Mouse (Mus musculus) stomach, postnatal 0 days (tissue): ENCODE data around the gene Psap. TPM values are rescaled to one million over a fixed set of nuclear protein-coding genes. Genes with fewer than 3 reads are reported as not detected.

ENCODE experiments used
- ATAC-seq: fragments of 200-750 bp; cut with Nextera tagmentation; 2 replicates; pipeline ENCODE4 v1.8.0; 2017; ENCODE audit not compliant: low FRiP score, low TSS enrichment
- DNase-seq: peaks from one replicate; pipeline ENCODE4 v3.0.0-alpha.2; 2016; ENCODE audit warnings: low spot score
- H3K27ac ChIP-seq: fragments of 300-500 bp; sonication (generic); replicated peaks from 2 replicates; pipeline ENCODE4 v1.5.1; 2014; ENCODE audit warnings: mild to moderate bottlenecking, control low read depth
- H3K27me3 ChIP-seq: fragments of 300-500 bp; sonication (generic); 2 replicates; pipeline ENCODE4 v1.6.1; 2014; ENCODE audit warnings: low read length; ENCODE audit not compliant: control insufficient read depth, insufficient read depth
- H3K36me3 ChIP-seq: fragments of 300-500 bp; sonication (generic); 2 replicates; pipeline ENCODE4 v1.6.1; 2014; ENCODE audit warnings: low read length, mixed read lengths; ENCODE audit not compliant: control insufficient read depth, insufficient read depth
- H3K4me1 ChIP-seq: fragments of 300-500 bp; sonication (generic); replicated peaks from 2 replicates; pipeline ENCODE4 v1.6.1; 2014; ENCODE audit warnings: antibody characterized with exemption; ENCODE audit not compliant: control insufficient read depth, insufficient read depth
- H3K4me2 ChIP-seq: fragments of 300-500 bp; sonication (generic); replicated peaks from 2 replicates; pipeline ENCODE4 v1.6.1; 2014; ENCODE audit warnings: low read depth, mild to moderate bottlenecking, control low read depth, moderate library complexity
- H3K4me3 ChIP-seq: fragments of 300-500 bp; sonication (generic); 2 replicates; pipeline ENCODE4 v1.5.1; 2014; ENCODE audit warnings: low read depth, low read length, control low read depth
- H3K9ac ChIP-seq: fragments of 300-500 bp; sonication (generic); 2 replicates; pipeline ENCODE4 v1.6.1; 2014; ENCODE audit warnings: mild to moderate bottlenecking, low read length, control low read depth, mixed read lengths
- H3K9me3 ChIP-seq: fragments of 300-500 bp; sonication (generic); 2 replicates; pipeline ENCODE4 v1.6.1; 2016; ENCODE audit warnings: low read length; ENCODE audit not compliant: control insufficient read depth
- CTCF ChIP-seq: IDR thresholded peaks from 2 replicates; pipeline ENCODE4 v1.5.1; 2016; ENCODE audit warnings: antibody characterized with exemption, low read depth, mild to moderate bottlenecking, moderate library complexity
- EP300 ChIP-seq: optimal IDR thresholded peaks from 2 replicates; pipeline ENCODE3; 2016; ENCODE audit warnings: antibody characterized with exemption
- WGBS: fragments of 180-500 bp; shearing (Covaris S2); extraction: QIAGEN DNeasy Blood & Tissue Kit; methylation state at CpG from one replicate; pipeline ENCODE4 v1.1.7; 2014; 5-methylcytosine and 5-hydroxymethylcytosine counted together
- polyA plus RNA-seq: library from polyadenylated mRNA; unstranded; fragments of >200 nt; fragmentation: Nextera tagmentation; extraction: Ambion mirVana; gene quantifications from 2 replicates; pipeline ENCODE4 v1.2.1, GENCODE M21; 2015

Gene Psap
- polyA plus RNA-seq, 1 experiment from 2014 or later, result 128 TPM

DNA sequence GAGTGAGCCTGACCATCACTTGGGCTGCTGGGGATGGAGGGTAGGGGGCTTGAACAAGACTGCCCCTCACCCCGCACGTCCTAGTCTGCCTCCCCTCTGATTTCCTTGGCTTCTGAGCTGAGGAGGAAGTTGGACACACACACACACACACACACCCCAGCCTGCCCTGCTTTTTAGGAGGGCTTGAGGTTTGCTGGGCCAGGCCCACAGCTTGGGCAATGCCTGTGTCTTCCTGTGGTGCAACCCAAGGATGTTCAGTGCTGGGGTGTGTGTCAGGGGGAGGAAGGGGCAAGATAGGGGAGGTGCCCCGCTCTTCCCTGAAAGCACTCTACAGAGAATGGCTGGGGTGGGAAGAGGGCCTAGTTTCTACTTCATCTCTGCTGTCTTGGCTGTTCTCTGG lies 66.7 kb downstream of the Psap start:
- WGBS, result 78% methylated on average over 3 of the region's 3 CpGs
- ATAC-seq, result no peak

DNA sequence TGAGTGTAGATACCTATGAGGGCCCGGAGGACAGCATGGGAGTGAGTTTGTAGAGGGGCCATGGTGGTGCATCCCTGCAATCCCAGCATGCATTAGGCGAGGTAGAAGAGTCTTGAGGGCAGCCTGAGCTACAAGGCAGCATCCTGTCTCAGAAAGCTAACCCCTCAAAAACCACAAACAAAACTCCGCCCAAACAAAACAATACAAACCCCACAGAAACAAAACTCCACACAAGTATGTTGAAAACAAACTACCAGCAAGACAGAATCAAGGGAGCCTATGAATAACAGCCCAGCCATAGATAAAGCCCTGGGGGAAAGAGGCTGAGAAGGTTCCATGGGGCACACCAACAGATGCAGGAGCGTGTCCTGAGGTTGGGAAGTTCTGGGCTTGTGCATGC lies 68.6 kb downstream of the Psap start:
- WGBS, result 84% methylated on average over 4 of the region's 4 CpGs
- Histone ChIP-seq H3K4me3 (no peak overlapping the region), H3K4me1 (peaks cover 7% of the 10 kb centered on the region), H3K4me2 (peak overlapping the region; percentile 69), H3K27me3 (no peaks in the 10 kb centered on the region), H3K9me3 (no peaks in the 10 kb centered on the region), H3K9ac (no peak overlapping the region), H3K27ac (no peak overlapping the region), H3K36me3 (no peaks in the 10 kb centered on the region)
- ATAC-seq (no peak), DNase-seq (no peak)
- TF ChIP-seq EP300, result no peak
- no peak for TF ChIP-seq CTCF

More for the DNA sequence above, 66.7 kb downstream of the Psap start:
- Histone ChIP-seq H3K4me2 (no peak overlapping the region), H3K9me3 (no peaks in the 10 kb centered on the region), H3K4me1 (0 out of 2 replicates have a peak, but pooled peaks cover 2% of the 10 kb centered on the region), H3K27ac (no peak overlapping the region), H3K27me3 (no peaks in the 10 kb centered on the region), H3K9ac (no peak overlapping the region), H3K4me3 (no peak overlapping the region), H3K36me3 (no peaks in the 10 kb centered on the region)
- DNase-seq, result no peak
- TF ChIP-seq CTCF, result no peak
- TF ChIP-seq EP300, result no peak

DNA sequence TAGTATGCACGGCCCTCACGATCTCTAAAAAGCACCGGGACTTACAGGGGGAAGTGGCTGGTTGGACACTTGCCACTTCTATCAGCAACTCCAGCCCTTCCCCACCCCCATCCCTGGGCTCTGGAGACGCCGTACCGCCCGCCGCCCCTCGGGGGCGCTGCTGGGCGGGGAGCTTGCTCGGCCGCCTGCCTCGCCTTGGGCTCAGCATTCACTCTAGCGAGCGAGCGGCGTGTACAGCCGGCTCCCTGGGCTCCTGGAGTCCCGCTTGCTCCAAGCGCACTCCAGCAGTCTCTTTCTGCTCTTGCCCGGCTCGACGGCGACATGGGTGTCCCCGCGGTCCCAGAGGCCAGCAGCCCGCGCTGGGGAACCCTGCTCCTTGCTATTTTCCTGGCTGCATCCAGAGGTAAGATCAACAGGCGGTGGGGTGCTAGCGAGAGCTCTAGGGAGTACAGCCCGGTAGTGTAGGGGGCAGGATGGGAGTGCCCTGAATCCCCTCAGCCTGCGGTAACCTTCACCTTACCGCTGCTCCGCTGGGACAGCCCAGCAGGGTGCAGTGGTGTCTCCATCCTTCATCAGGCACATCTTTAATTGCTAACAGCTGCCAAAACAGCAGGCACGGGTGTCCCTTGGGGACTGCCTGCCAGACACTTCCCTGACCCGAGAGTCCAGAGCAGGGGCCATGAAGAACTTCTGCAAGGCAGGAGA lies 69.4 kb downstream of the Psap start, which contains the start of gene Vsir:
Gene Vsir, plus strand, starts transcription at position 151 of the 705 bp plus-strand sequence.
- Histone ChIP-seq H3K36me3 (no peaks in the 10 kb centered on the region), H3K27me3 (no peaks in the 10 kb centered on the region), H3K9ac (peak within 1 kb of the TSS; percentile 71), H3K27ac (peak within 1 kb of the TSS; percentile 86), H3K4me3 (peak within 1 kb of the TSS; percentile 51), H3K4me2 (peak within 1 kb of the TSS; percentile 69), H3K4me1 (peaks cover 9% of the 10 kb centered on the region), H3K9me3 (no peaks in the 10 kb centered on the region)
- TF ChIP-seq CTCF, result peak; percentile 84
- no peak for TF ChIP-seq EP300
- WGBS, result 3% methylated on average over 37 of the region's 37 CpGs
- DNase-seq (peak; percentile 89), ATAC-seq (peak; percentile 83)

DNA sequence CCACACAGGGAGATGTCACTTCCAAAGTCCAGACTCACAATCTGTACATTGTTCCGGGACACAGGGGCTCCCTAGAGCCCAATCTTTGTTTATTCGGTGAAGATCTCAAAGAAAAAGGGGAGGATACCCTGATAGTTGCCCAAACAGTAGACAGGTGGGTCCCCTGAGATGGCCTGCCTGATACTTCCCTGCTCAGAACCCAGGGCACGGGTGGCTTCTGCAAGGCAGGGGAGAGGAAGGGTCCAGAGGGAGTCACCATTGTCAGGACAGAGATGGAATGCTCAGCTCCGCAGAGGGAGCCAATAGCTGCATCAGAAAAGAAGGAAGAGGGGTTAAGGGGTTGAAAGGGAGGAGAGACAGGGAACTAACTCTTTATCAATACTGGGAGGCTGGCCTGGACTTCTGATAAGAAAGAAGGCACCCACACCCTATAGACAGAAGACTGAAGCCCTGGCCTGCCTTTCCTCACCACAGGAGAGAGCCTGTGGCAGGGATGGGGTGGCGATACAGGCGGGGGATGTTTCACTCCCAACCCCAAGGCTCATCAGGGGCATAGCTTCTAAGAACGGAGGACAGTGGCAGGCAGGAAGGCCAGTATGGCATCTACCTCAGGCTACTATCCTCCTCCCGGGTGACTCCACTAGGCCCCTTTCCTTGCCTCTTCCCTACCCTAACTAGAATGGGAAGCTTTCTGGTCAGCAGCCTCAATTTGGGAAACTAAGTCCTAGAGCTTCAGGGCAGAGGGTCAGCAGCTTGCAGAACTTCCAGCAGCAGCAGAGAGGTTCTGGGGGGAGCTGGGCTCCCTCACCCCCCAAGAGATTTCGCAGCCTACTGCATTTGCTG lies 70.6 kb downstream of the Psap start:
- TF ChIP-seq CTCF, result no peak
- TF ChIP-seq EP300, result no peak
- DNase-seq (no peak), ATAC-seq (no peak)
- peak overlapping the region; percentile 86 for H3K27ac ChIP-seq
- peak overlapping the region; percentile 35 for H3K9ac ChIP-seq
- H3K4me2 ChIP-seq, result peak overlapping the region; percentile 69
- no peaks in the 10 kb centered on the region for H3K27me3 ChIP-seq
- peaks cover 9% of the 10 kb centered on the region for H3K4me1 ChIP-seq
- H3K36me3 ChIP-seq, result no peaks in the 10 kb centered on the region
- peak overlapping the region; percentile 51 for H3K4me3 ChIP-seq
- no peaks in the 10 kb centered on the region for H3K9me3 ChIP-seq
- 53% methylated on average over 9 of the region's 9 CpGs for WGBS

DNA sequence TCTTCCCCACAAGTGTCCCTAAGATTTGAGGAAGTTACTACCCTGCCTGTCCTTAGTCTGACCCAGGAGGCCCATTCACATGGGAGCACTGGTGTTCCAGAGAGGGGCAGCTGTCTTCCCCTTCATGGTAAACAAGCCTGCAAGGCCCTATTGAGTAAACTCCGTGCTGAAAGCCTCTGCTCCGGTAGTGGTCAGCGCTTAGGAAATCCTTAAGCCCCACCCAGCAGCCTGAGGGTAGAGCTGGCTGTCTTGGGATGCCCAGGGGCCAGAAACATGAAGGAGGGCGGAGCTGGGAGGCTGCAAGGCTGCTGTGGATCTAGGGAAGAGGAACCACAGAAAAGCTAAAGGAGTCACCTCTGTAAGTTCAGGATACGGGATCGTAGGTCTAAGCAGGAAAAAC lies 71.6 kb downstream of the Psap start:
- Histone ChIP-seq H3K9ac (no peak overlapping the region), H3K4me2 (peak overlapping the region; percentile 69; the same call in 1 of the 2 replicates), H3K36me3 (no peaks in the 10 kb centered on the region), H3K27ac (peak overlapping the region; percentile 86), H3K9me3 (no peaks in the 10 kb centered on the region), H3K27me3 (no peaks in the 10 kb centered on the region), H3K4me3 (no peak overlapping the region), H3K4me1 (peaks cover 9% of the 10 kb centered on the region)
- WGBS, result 37% methylated on average over 6 of the region's 6 CpGs
- ATAC-seq (peak; percentile 18; the same call in 1 of the 2 replicates), DNase-seq (peak; percentile 31)
- no peak for TF ChIP-seq CTCF
- no peak for TF ChIP-seq EP300

DNA sequence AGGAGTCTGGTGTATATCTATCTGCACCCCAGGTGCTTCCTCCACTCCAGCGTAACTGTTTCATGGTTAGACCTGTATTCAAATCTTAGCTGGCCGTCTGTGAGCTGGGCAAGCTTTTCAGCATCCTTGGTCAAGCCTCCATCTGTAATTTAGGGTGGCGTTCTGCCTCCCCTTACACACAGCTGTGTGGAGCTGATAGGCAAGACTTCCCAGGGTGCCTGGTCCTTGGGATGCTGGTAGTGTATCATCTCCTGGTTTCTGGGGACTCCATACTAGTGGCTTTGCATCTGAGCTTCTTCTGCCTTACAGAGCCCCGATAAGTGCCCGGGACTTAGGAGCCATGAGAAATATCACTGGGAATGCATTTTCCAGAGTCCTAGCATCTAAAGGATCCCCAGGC lies 72.2 kb downstream of the Psap start:
- peaks cover 9% of the 10 kb centered on the region for H3K4me1 ChIP-seq
- no peaks in the 10 kb centered on the region for H3K9me3 ChIP-seq
- TF ChIP-seq CTCF (no peak), EP300 (no peak)
- no peak overlapping the region; the same call in 1 of the 2 replicates for H3K4me2 ChIP-seq
- no peak for DNase-seq
- WGBS, result 87% methylated on average over 5 of the region's 5 CpGs
- H3K36me3 ChIP-seq, result no peaks in the 10 kb centered on the region
- no peak overlapping the region for H3K4me3 ChIP-seq
- no peak overlapping the region for H3K9ac ChIP-seq
- ATAC-seq, result no peak
- H3K27me3 ChIP-seq, result no peaks in the 10 kb centered on the region
- H3K27ac ChIP-seq, result peak overlapping the region; percentile 86
